Mouse (Mus musculus) limb, embryonic 15.5 days (tissue): Measurements from ENCODE around the gene Eid1. TPM values are rescaled to one million over a fixed set of nuclear protein-coding genes. Genes with fewer than 3 reads are reported as not detected.

Experiments used
- ATAC-seq: fragments of 200-750 bp; cut with Nextera tagmentation; 2 replicates; pipeline ENCODE4 v1.8.0; 2017; ENCODE audit warnings: low read depth, moderate TSS enrichment; ENCODE audit not compliant: insufficient number of reproducible peaks, low FRiP score, low TSS enrichment
- H3K27ac ChIP-seq: fragments of 300-500 bp; sonication (generic); 2 replicates; pipeline ENCODE4 v1.5.1; 2015; ENCODE audit warnings: moderate library complexity, mild to moderate bottlenecking, inconsistent platforms
- H3K27me3 ChIP-seq: fragments of 300-500 bp; sonication (generic); 2 replicates; pipeline ENCODE4 v1.6.1; 2015; ENCODE audit warnings: inconsistent platforms
- H3K36me3 ChIP-seq: fragments of 300-500 bp; sonication (generic); 2 replicates; pipeline ENCODE4 v1.6.1; 2015; ENCODE audit warnings: inconsistent platforms
- H3K4me1 ChIP-seq: fragments of 300-500 bp; sonication (generic); 2 replicates; pipeline ENCODE4 v1.6.1; 2015; ENCODE audit warnings: inconsistent platforms
- H3K4me2 ChIP-seq: fragments of 300-500 bp; sonication (generic); 2 replicates; pipeline ENCODE4 v1.6.1; 2015; ENCODE audit warnings: mild to moderate bottlenecking, inconsistent platforms
- H3K4me3 ChIP-seq: fragments of 300-500 bp; sonication (generic); 2 replicates; pipeline ENCODE4 v1.5.1; 2015; ENCODE audit warnings: mild to moderate bottlenecking, inconsistent platforms
- H3K9ac ChIP-seq: fragments of 300-500 bp; sonication (generic); 2 replicates; pipeline ENCODE4 v1.6.1; 2015; ENCODE audit warnings: inconsistent platforms
- H3K9me3 ChIP-seq: fragments of 300-500 bp; sonication (generic); 2 replicates; pipeline ENCODE4 v1.6.1; 2016; ENCODE audit warnings: inconsistent platforms
- WGBS: fragments of 180-500 bp; shearing (Covaris S2); methylation state at CpG from one replicate; pipeline ENCODE4 v1.1.7; 2015; 5-methylcytosine and 5-hydroxymethylcytosine counted together
- polyA plus RNA-seq: library from polyadenylated mRNA; unstranded; fragments of >200 nt; fragmentation: Nextera tagmentation; extraction: Ambion mirVana; gene quantifications from 2 replicates; pipeline ENCODE4 v1.2.1, GENCODE M21; 2015

The Eid1 gene
- polyA plus RNA-seq, 1 experiment from 2014 or later, result 190 TPM

DNA sequence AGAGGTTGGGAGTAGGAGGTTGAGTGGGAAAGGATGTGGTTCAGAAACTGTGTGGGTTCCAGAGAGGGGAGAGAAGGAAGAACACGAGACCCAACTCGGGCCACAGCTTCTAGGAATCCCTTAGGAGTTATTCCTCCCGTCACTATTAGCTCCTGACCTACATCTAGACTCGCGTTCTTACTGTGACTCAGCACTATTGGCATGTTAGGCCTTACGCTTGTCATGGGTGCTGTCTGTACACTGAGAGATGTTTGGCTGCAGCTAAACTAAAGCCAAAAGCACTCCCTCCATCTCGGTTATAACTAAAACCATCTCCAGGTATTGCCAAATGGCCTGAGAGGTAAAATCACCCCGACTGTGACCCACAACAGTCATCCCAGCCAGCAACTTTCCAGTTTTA lies 43.7 kb downstream of the Eid1 start:
- no peaks in the 10 kb centered on the region for H3K36me3 ChIP-seq
- H3K27me3 ChIP-seq, result peaks cover 7% of the 10 kb centered on the region
- no peak overlapping the region for H3K27ac ChIP-seq
- no peaks in the 10 kb centered on the region for H3K4me1 ChIP-seq
- no peaks in the 10 kb centered on the region for H3K9me3 ChIP-seq
- no peak overlapping the region for H3K4me2 ChIP-seq
- WGBS, result 80% methylated on average over 8 of the region's 8 CpGs
- H3K4me3 ChIP-seq, result no peak overlapping the region
- H3K9ac ChIP-seq, result no peak overlapping the region
- ATAC-seq, result no peak

DNA sequence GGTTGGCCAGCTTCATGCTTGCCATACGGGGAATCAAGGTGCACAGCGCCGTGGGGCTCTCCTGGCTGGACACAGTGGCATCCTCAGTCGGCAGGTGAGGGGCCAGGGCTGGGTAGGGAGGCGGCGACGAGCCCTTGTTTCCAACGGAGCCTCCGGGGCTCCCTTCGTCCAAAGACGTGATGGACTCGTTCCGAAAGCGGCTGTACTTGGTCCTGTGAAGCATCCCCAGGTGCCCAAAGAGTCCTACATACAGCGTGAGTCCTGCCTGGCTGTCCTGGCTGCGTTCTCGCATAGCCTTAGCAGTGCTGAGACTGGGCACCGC lies 50.2 kb downstream of the Eid1 start:
- peaks cover 25% of the 10 kb centered on the region for H3K4me1 ChIP-seq
- H3K9me3 ChIP-seq, result no peaks in the 10 kb centered on the region
- H3K27ac ChIP-seq, result no peak overlapping the region
- peak overlapping the region; percentile 89 for H3K4me2 ChIP-seq
- H3K36me3 ChIP-seq, result no peaks in the 10 kb centered on the region
- H3K9ac ChIP-seq, result peak overlapping the region; percentile 33
- peak overlapping the region; percentile 47 for H3K4me3 ChIP-seq
- no peak for ATAC-seq
- WGBS, result 3% methylated on average over 18 of the region's 18 CpGs
- H3K27me3 ChIP-seq, result peaks cover 32% of the 10 kb centered on the region

DNA sequence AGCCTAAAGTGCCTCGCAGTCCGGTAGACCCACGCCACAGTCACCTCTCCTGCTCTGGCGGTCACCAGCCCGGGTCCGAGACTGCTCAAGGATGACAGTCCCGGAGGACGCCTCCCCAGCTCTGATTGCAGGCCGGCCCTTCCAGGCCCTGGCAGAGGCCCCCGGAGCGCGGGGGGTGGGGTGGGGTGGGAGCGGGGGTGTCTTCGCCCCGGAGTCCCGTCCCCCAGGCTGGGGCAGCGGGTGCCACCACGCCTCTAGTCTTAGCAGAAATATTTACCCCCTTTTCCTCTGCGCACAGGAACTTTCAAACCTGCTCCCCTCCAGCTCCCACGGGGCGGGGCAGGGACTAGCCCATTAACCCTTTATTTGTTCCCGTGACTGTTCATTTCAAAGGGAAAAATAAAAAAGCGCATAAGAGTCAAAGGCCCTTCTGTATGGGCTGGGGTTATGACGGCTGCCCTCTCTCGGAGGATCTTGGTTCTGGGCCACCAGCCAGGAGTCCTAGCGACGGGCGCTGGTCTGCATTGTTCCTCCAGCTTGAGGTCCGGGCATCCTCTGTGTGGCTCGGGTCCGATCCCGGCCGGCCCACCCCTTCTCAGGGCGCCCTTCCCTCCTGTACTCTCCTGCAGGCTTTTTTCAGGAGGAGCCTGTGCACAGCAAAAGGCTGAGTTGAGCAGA lies 50.7 kb downstream of the Eid1 start:
- H3K27ac ChIP-seq, result 0 out of 2 replicates have a peak overlapping the region, but pooled peaks have one; percentile 1
- no peaks in the 10 kb centered on the region for H3K36me3 ChIP-seq
- no peaks in the 10 kb centered on the region for H3K9me3 ChIP-seq
- H3K4me2 ChIP-seq, result peak overlapping the region; percentile 89
- peak; percentile 66 for ATAC-seq
- H3K4me1 ChIP-seq, result peaks cover 25% of the 10 kb centered on the region
- under 1% methylated on average over 34 of the region's 34 CpGs for WGBS
- H3K9ac ChIP-seq, result peak overlapping the region; percentile 33
- peaks cover 32% of the 10 kb centered on the region for H3K27me3 ChIP-seq
- H3K4me3 ChIP-seq, result peak overlapping the region; percentile 47

DNA sequence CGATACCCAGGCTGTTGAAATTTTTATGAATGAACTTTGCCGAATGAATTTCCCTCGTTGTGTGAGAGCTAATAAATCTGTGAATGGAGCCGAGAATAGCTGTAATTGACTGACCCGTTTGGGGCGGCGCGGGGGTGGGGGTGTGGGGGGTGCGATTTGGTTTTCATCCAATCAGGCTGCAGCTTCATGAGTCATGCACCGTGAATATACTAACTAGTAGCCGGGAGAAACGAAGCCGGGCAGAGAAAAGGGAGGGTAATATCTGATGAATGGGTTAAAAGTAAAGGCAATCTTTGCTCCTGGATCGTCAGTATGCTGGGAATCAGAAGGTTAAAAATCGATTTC lies 51.2 kb downstream of the Eid1 start, which contains the start of gene Shc4:
Shc4 (minus strand) TSS at position 63 of the 345 bp plus-strand sequence.
- peak; percentile 46 for ATAC-seq
- WGBS, result 0% methylated on average over 15 of the region's 15 CpGs

More for the DNA sequence above, 51.2 kb downstream of the Eid1 start, which contains the start of gene Shc4:
- Histone ChIP-seq H3K27me3 (peaks cover 32% of the 10 kb centered on the region), H3K36me3 (no peaks in the 10 kb centered on the region), H3K4me3 (peak within 1 kb of the TSS; percentile 47), H3K4me2 (peak within 1 kb of the TSS; percentile 89), H3K4me1 (peaks cover 25% of the 10 kb centered on the region), H3K9ac (peak within 1 kb of the TSS; percentile 33), H3K9me3 (no peaks in the 10 kb centered on the region), H3K27ac (0 out of 2 replicates have a peak within 1 kb of the TSS, but pooled peaks have one; percentile 1)

Other genes starting within 250 kb of the Eid1 start
- gene Gm9913, start 168.0 kb upstream of the Eid1 start, polyA plus RNA-seq, result 0.33 and 0.35 TPM in 2 replicates
- gene Fbn1, start 165.1 kb upstream of the Eid1 start, polyA plus RNA-seq, result 30.3 and 31.2 TPM in 2 replicates
- 6.3 and 6.6 TPM in 2 replicates for gene Cep152, start 48.0 kb upstream of the Eid1 start, polyA plus RNA-seq
- gene Shc4, start 51.1 kb downstream of the Eid1 start, polyA plus RNA-seq, result 1.8 TPM in 2 replicates
- gene Secisbp2l, start 109.8 kb downstream of the Eid1 start, polyA plus RNA-seq, result 18.1 and 19.9 TPM in 2 replicates
- gene Galk2, start 186.0 kb downstream of the Eid1 start, polyA plus RNA-seq, result 41.2 and 43.6 TPM in 2 replicates
- 74.7 and 75.6 TPM in 2 replicates for gene Cops2, start 186.0 kb downstream of the Eid1 start, polyA plus RNA-seq